Mouse (Mus musculus) midbrain, embryonic 16.5 days (tissue): ENCODE measurements around the gene Oser1. TPM values are rescaled to one million over a fixed set of nuclear protein-coding genes. Genes with fewer than 3 reads are reported as not detected.

Source experiments
- ATAC-seq: fragments of 200-750 bp; cut with Nextera tagmentation; 2 replicates; pipeline ENCODE4 v1.8.0; 2017; ENCODE audit warnings: moderate TSS enrichment
- H3K27ac ChIP-seq: fragments of 300-500 bp; sonication (generic); 2 replicates; pipeline ENCODE4 v1.5.1; 2014; ENCODE audit warnings: mild to moderate bottlenecking, low read length, mixed read lengths
- H3K27me3 ChIP-seq: fragments of 300-500 bp; sonication (generic); 2 replicates; pipeline ENCODE4 v1.6.1; 2014; ENCODE audit warnings: low read depth, low read length, mixed read lengths; ENCODE audit not compliant: control insufficient read depth, insufficient read depth
- H3K36me3 ChIP-seq: fragments of 300-500 bp; sonication (generic); 2 replicates; pipeline ENCODE4 v1.6.1; 2014; ENCODE audit warnings: mild to moderate bottlenecking, low read length, moderate library complexity, mixed read lengths; ENCODE audit not compliant: control insufficient read depth, insufficient read depth
- H3K4me1 ChIP-seq: fragments of 300-500 bp; sonication (generic); 2 replicates; pipeline ENCODE4 v1.6.1; 2014; ENCODE audit warnings: mild to moderate bottlenecking, low read length, mixed read lengths; ENCODE audit not compliant: control insufficient read depth, insufficient read depth
- H3K4me2 ChIP-seq: fragments of 300-500 bp; sonication (generic); 2 replicates; pipeline ENCODE4 v1.6.1; 2014; ENCODE audit warnings: mild to moderate bottlenecking, low read length, mixed read lengths
- H3K4me3 ChIP-seq: fragments of 300-500 bp; sonication (generic); 2 replicates; pipeline ENCODE4 v1.5.1; 2014; ENCODE audit warnings: low read depth, mild to moderate bottlenecking, low read length, moderate library complexity, mixed read lengths
- H3K9ac ChIP-seq: fragments of 300-500 bp; sonication (generic); 2 replicates; pipeline ENCODE4 v1.6.1; 2014; ENCODE audit warnings: low read depth, low read length, mixed read lengths
- H3K9me3 ChIP-seq: fragments of 300-500 bp; sonication (generic); replicated peaks from 2 replicates; pipeline ENCODE4 v1.6.1; 2014; ENCODE audit warnings: mild to moderate bottlenecking, low read length, mixed read lengths; ENCODE audit not compliant: control insufficient read depth, poor library complexity, severe bottlenecking
- WGBS: fragments of 180-500 bp; shearing (Covaris S2); extraction: QIAGEN DNeasy Blood & Tissue Kit; methylation state at CpG from one replicate; pipeline ENCODE4 v1.1.7; 2014; 5-methylcytosine and 5-hydroxymethylcytosine counted together
- polyA plus RNA-seq: library from polyadenylated mRNA; unstranded; fragments of >200 nt; fragmentation: Nextera tagmentation; extraction: Ambion mirVana; gene quantifications from 2 replicates; pipeline ENCODE4 v1.2.1, GENCODE M21; 2015

The Oser1 gene
- polyA plus RNA-seq, 1 experiment from 2014 or later: 75.8 TPM

DNA sequence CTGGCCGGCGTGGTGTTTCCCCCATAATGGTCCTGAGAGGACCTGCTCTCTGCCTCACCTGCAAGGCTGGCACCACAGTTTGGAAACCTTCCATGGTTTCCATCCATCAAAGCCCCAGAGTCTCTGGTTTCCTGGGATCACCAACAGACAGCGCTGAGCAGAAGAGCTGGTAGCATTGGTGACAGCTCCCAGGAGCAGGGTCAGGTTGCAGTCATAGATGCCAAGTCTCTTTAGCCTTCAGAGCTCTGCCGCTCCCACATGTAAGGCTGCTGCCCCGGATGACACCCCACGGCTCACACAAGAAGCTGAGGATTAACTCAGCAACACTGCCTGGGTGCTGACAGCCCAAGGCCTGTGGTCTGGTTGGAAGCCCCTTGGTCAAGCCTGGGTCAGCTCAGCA lies 39.4 kb downstream of the Oser1 start:
- Histone ChIP-seq H3K4me3 (no peak overlapping the region), H3K27me3 (no peaks in the 10 kb centered on the region), H3K9me3 (no peaks in the 10 kb centered on the region), H3K36me3 (no peaks in the 10 kb centered on the region), H3K9ac (no peak overlapping the region), H3K27ac (no peak overlapping the region), H3K4me2 (no peak overlapping the region), H3K4me1 (no peaks in the 10 kb centered on the region)
- WGBS: 88% methylated on average over 6 of the region's 6 CpGs
- no peak for ATAC-seq

DNA sequence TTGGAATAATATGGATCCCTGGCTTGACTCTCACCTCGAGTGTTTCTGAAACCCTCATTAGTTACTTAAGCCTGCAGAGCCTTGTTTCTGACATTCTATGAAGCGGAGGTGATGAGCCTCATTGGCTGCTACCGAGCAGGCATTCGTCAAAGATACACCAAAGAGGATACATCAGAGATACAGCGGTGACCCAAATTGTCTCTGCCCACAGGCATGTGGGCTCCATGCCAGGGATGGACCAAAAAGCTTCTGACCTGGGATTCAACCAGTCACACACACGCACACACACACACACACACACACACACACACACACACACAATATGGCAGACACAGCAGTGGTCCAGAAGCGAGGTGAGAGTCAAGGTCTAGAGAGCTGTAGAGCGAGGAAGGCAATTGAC lies 43.3 kb downstream of the Oser1 start:
- no peak overlapping the region for H3K9ac ChIP-seq
- WGBS: 75% methylated on average over 8 of the region's 8 CpGs

DNA sequence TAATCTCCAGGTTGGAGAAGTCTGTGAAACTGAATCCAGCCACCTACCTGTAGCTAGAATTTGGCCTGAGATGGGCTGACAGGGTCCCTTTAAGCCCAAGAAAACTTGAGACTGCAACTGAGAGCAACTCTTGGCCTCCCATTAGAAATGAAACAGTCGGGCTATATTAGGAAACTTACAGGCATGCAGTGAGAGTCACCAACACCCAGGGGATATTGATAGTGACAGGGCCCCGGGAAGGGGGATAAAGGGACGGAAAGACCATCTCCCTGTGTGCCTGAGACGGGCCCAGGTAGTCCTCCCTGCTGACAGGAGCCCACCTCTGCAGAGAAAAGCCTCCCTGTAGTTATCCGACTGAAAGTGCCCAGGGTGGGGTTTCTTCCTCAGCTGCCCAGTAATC lies 45.1 kb downstream of the Oser1 start:
- Histone ChIP-seq H3K9ac (no peak overlapping the region), H3K4me3 (no peak overlapping the region), H3K36me3 (no peaks in the 10 kb centered on the region), H3K27ac (no peak overlapping the region), H3K27me3 (peaks cover 20% of the 10 kb centered on the region), H3K9me3 (no peaks in the 10 kb centered on the region), H3K4me2 (no peak overlapping the region), H3K4me1 (no peaks in the 10 kb centered on the region)
- 75% methylated on average over 5 of the region's 5 CpGs for WGBS
- ATAC-seq: no peak

More for the DNA sequence above, 43.3 kb downstream of the Oser1 start:
- Histone ChIP-seq H3K9me3 (no peaks in the 10 kb centered on the region), H3K36me3 (no peaks in the 10 kb centered on the region), H3K4me2 (no peak overlapping the region), H3K4me1 (no peaks in the 10 kb centered on the region), H3K4me3 (no peak overlapping the region), H3K27me3 (peaks cover 5% of the 10 kb centered on the region; the same call in 1 of the 2 replicates), H3K27ac (no peak overlapping the region)
- ATAC-seq: no peak

DNA sequence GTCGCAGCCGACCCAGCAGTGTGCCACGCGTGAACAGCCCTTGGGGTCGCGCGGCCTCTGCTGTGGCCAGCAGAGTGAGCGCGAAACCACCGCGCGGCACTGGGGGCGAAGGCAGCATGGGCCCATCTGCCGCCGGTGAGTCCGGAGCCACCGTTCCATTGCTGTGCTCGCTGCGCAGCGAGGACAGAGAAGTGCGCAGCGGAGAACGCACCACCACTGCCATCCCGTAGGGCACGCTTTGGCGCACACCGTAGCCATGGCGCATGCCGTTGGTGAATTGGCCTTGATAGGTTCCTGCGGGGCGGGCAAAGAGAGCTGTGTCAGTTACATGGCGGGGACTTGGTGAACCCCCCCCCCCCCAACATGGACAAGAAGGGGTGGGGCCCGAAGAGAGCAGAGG lies 48.4 kb downstream of the Oser1 start:
- H3K4me1 ChIP-seq: no peaks in the 10 kb centered on the region
- peaks cover 20% of the 10 kb centered on the region for H3K27me3 ChIP-seq
- H3K4me3 ChIP-seq: no peak overlapping the region
- WGBS: 40% methylated on average over 32 of the region's 33 CpGs
- H3K4me2 ChIP-seq: no peak overlapping the region; the same call in 1 of the 2 replicates
- ATAC-seq: no peak
- H3K27ac ChIP-seq: no peak overlapping the region
- H3K9ac ChIP-seq: no peak overlapping the region
- H3K9me3 ChIP-seq: no peaks in the 10 kb centered on the region
- H3K36me3 ChIP-seq: no peaks in the 10 kb centered on the region

DNA sequence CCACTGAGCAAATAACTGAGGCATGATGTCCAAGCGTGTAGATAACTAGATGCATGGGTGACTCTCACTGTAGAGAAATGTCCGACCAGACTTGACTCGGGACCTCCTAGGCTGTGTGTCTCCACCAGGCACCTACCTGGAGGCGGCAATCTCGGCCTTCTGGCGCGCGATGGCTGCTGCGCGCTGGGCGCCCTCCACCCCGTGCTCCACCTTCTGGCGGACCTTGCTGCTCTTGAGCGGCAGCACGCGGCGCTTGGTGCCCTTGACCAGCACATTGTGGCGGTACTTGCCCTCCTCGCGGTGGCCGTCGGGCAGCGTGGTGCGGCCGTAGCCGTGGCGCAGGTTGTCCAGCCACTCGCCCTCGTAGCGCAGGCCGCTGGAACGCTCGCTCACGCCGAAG lies 49.0 kb downstream of the Oser1 start:
- Histone ChIP-seq H3K9ac (no peak overlapping the region), H3K4me1 (no peaks in the 10 kb centered on the region), H3K9me3 (no peaks in the 10 kb centered on the region), H3K4me3 (no peak overlapping the region), H3K36me3 (no peaks in the 10 kb centered on the region), H3K27me3 (peaks cover 20% of the 10 kb centered on the region), H3K27ac (no peak overlapping the region), H3K4me2 (no peak overlapping the region; the same call in 1 of the 2 replicates)
- ATAC-seq: no peak
- whole genome bisulfite sequencing: 34% methylated on average over 35 of the region's 35 CpGs

DNA sequence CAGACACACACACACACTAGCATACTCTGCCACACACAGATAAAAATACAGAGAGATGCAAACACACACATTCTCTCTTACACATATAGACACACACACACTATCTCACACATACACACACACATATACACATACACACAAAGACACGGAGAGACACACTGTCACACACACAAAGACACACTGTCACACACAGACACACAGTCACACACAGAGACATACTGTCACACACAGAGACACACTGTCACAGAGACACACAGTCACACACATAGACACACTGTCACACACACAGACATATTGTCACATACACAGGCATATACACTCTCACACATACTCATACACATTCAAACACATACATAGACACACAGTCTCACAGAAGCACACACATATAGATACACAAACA lies 51.9 kb downstream of the Oser1 start:
- H3K36me3 ChIP-seq: no peaks in the 10 kb centered on the region
- no peak overlapping the region for H3K4me2 ChIP-seq
- no peaks in the 10 kb centered on the region for H3K4me1 ChIP-seq
- no peak for ATAC-seq
- no peak overlapping the region for H3K9ac ChIP-seq
- peaks cover 20% of the 10 kb centered on the region for H3K27me3 ChIP-seq
- 82% methylated on average over 1 of the region's 1 CpGs for WGBS
- H3K27ac ChIP-seq: no peak overlapping the region
- no peak overlapping the region for H3K4me3 ChIP-seq
- H3K9me3 ChIP-seq: no peaks in the 10 kb centered on the region

DNA sequence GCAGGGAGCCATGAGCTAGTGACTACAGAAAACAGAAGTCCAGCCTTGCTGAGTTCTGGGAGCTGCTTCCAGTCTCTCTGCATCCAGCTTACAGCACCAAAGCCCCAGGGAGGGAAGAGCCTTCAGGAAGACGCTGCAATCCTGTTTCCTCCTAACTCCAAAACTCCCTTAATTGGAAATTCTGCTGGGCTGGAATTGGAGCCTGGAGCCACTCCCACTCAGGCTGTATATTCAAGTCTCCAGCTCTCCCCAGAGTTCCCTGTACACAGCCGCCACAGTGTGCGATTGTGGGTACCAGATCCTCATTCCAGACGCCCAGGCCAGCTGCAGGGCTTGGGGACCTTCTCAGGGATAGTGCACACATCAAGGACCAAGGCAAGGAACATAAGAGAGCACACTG lies 54.3 kb downstream of the Oser1 start:
- Histone ChIP-seq H3K4me3 (no peak overlapping the region), H3K9ac (no peak overlapping the region), H3K4me2 (no peak overlapping the region), H3K9me3 (no peaks in the 10 kb centered on the region), H3K36me3 (no peaks in the 10 kb centered on the region), H3K27me3 (peaks cover 5% of the 10 kb centered on the region), H3K27ac (no peak overlapping the region), H3K4me1 (no peaks in the 10 kb centered on the region)
- ATAC-seq: no peak
- 58% methylated on average over 4 of the region's 4 CpGs for WGBS

DNA sequence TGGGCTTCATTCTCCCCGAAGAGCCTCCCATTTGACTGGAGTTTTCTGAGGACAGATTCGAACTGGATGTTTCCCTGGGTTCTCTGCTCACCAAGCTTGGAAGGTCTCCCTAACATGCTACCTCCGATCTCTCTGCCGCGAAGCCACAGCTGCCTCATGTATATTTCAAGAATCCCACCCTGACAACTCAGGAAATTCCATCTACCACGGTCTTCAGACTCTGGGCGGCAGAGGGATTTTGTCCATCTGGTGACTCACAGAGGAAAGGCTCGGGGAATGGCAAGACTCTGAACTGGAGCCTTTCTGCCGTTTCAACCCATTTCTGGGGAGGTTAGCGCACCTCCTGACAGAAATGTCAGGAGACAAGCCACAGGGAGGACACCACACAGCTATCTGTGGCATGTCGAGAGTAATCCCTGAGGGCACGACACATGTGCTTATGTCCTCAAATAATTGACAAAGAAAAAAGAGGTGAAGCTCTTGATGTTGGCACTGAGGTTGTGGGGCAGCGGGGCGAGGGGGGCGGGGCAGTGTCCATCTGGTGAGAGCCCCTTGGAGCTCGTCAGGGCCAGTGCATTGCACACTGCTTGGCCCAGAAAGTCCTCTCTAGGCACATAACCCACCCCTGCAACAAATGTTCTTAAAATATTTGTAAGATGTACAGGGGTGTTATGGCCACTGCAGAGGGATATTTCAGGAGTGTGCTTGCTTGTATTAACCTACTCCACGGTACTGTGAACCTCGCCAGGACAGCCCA lies 59.5 kb downstream of the Oser1 start:
- no peak for ATAC-seq
- Histone ChIP-seq H3K9ac (no peak overlapping the region), H3K9me3 (no peaks in the 10 kb centered on the region), H3K4me3 (no peak overlapping the region), H3K36me3 (no peaks in the 10 kb centered on the region), H3K4me2 (no peak overlapping the region), H3K4me1 (no peaks in the 10 kb centered on the region), H3K27ac (no peak overlapping the region), H3K27me3 (no peaks in the 10 kb centered on the region)
- WGBS: 71% methylated on average over 18 of the region's 18 CpGs

DNA sequence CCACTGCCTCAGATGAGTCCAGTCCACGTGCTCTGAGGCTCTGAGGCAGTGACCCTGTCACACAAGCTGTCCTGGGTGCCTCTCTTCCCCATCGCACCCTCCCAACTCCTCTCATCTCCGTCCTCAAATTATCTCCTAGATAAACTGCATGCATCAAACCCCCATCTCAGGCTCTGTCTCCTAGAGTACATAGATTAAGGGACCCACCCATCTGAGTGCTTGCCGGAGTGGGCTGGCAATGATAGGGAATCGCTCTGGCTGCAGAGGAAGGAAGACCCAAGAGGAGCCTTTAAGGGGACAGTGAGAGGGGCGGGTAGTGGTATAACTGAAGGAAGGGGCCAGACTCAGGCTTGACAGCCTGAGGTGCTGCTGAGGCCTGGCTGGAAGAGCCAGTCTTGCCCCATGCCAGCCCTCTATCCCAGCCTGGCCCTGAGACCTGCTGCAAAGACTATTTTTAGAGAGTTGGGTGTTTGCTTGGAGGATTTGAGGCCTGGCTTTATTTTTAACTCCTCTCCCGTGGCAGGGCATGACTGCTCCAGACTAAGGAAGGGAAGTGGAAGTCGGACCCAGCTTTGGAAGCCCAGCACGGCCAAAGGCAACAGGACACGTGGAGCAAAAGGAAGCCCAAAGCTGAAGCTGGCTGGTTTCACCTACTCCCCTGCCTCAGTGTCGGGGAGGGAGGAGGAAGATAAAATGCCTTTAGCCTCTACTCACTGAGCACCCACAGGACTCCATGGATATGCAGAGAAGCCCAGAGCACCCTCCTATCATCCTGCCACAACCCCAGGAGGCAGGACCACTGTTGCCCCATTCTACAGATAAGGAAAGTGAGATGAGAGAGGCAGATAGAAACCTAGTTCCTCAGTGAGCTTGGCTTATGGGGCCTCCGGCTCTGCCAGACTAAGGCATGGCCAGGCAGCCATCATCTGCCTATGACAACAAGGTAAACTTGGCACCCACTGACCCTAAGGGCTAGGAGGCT lies 61.3 kb downstream of the Oser1 start:
- no peaks in the 10 kb centered on the region for H3K9me3 ChIP-seq
- H3K9ac ChIP-seq: no peak overlapping the region
- no peak overlapping the region for H3K27ac ChIP-seq
- H3K4me2 ChIP-seq: no peak overlapping the region
- H3K4me3 ChIP-seq: no peak overlapping the region
- no peaks in the 10 kb centered on the region for H3K27me3 ChIP-seq
- no peaks in the 10 kb centered on the region for H3K4me1 ChIP-seq
- 79% methylated on average over 12 of the region's 12 CpGs for WGBS
- no peak for ATAC-seq
- H3K36me3 ChIP-seq: no peaks in the 10 kb centered on the region
